Mouse (Mus musculus) spleen, adult 2 months (tissue): ENCODE results near the gene Ubr2.

ENCODE experiments used
- CTCF ChIP-seq: fragments of 200-500 bp; IDR thresholded peaks from 2 replicates; pipeline ENCODE4 v1.5.1; 2011; ENCODE audit warnings: mild to moderate bottlenecking, inconsistent platforms; ENCODE audit not compliant: insufficient read depth, insufficient read length, insufficient replicate concordance; ENCODE audit errors: extremely low read depth
- POLR2A ChIP-seq: fragments of 200-500 bp; IDR thresholded peaks from 2 replicates; pipeline ENCODE4 v1.6.1; 2011; ENCODE audit warnings: low read depth, low read length, inconsistent platforms

GRCm38 (mm10) chr17:46895426-46895825 is 114.9 kb downstream of the Ubr2 start:
- no peak for TF ChIP-seq CTCF
- TF ChIP-seq POLR2A = no peak
